Mouse (Mus musculus) spleen, postnatal 10 days (tissue): ENCODE results near the gene Slc48a1.

Experiments used
- DNase-seq, 2 experiments: peaks; one replicate each; pipeline ENCODE4 v3.0.0; 2021 to 2022; ENCODE audit warnings: low spot score in 2 of 2

The Slc48a1 gene

GRCm38 (mm10) chr15:97778311-97779098 lies at the start of gene Slc48a1:
Slc48a1 (plus strand) TSS chr15:97778520.
- DNase-seq: no peak

GRCm38 (mm10) chr15:97728804-97729203 lies 49.5 kb upstream of the Slc48a1 start:
- no peak for DNase-seq

- DNase-seq: no peak
These were observed 48.0 kb upstream of the Slc48a1 start for GRCm38 (mm10) chr15:97730365-97730764.

- no peak for DNase-seq
These were observed 47.2 kb upstream of the Slc48a1 start, which contains the start of gene Endou for GRCm38 (mm10) chr15:97731111-97731510. Endou (minus strand) TSS chr15:97731339.

- DNase-seq: no peak
These were observed 46.3 kb upstream of the Slc48a1 start for GRCm38 (mm10) chr15:97731988-97732387.

- DNase-seq: no peak
These were observed 39.4 kb upstream of the Slc48a1 start for GRCm38 (mm10) chr15:97738923-97739322.

- DNase-seq: no peak
These were observed 38.0 kb upstream of the Slc48a1 start for GRCm38 (mm10) chr15:97740283-97740732.

- no peak for DNase-seq
These were observed 36.7 kb upstream of the Slc48a1 start for GRCm38 (mm10) chr15:97741662-97742061.

GRCm38 (mm10) chr15:97742074-97742473 lies 36.2 kb upstream of the Slc48a1 start:
- no peak for DNase-seq

GRCm38 (mm10) chr15:97742600-97742999 lies 35.7 kb upstream of the Slc48a1 start:
- no peak for DNase-seq

- no peak for DNase-seq
These were observed 35.1 kb upstream of the Slc48a1 start for GRCm38 (mm10) chr15:97743210-97743609.

GRCm38 (mm10) chr15:97743961-97744525 lies 34.3 kb upstream of the Slc48a1 start:
- no peak for DNase-seq

- DNase-seq: peak in 1 of 2 experiments; percentile 76
These were observed 33.4 kb upstream of the Slc48a1 start for GRCm38 (mm10) chr15:97744930-97745329.

- no peak for DNase-seq
These were observed 33.0 kb upstream of the Slc48a1 start for GRCm38 (mm10) chr15:97745331-97745730.

GRCm38 (mm10) chr15:97746278-97746677 lies 32.0 kb upstream of the Slc48a1 start:
- no peak for DNase-seq

- no peak for DNase-seq
These were observed 31.6 kb upstream of the Slc48a1 start for GRCm38 (mm10) chr15:97746748-97747147.

- DNase-seq: no peak
These were observed 30.8 kb upstream of the Slc48a1 start for GRCm38 (mm10) chr15:97747486-97747885.

- DNase-seq: no peak
These were observed 30.0 kb upstream of the Slc48a1 start for GRCm38 (mm10) chr15:97748309-97748708.

- DNase-seq: no peak
These were observed 29.4 kb upstream of the Slc48a1 start for GRCm38 (mm10) chr15:97748964-97749363.

GRCm38 (mm10) chr15:97749397-97749796 lies 28.9 kb upstream of the Slc48a1 start:
- no peak for DNase-seq

GRCm38 (mm10) chr15:97749841-97750240 lies 28.5 kb upstream of the Slc48a1 start:
- DNase-seq: no peak

GRCm38 (mm10) chr15:97750697-97751096 lies 27.6 kb upstream of the Slc48a1 start:
- peak; percentile 36 to 74 for DNase-seq

- peak in 1 of 2 experiments; percentile 59 for DNase-seq
These were observed 26.6 kb upstream of the Slc48a1 start for GRCm38 (mm10) chr15:97751676-97752075.
